Mouse (Mus musculus): Measurements from ENCODE around the gene Pex5. TPM values are rescaled to one million over a fixed set of nuclear protein-coding genes. Genes with fewer than 3 reads are reported as not detected.

The Pex5 gene
- 10 to 100 TPM; 89.5 to 96.9 TPM for total RNA-seq (2021)
- long read RNA-seq, experiment 1, transcript Pex5-201 (16 exons, 3,139 nt) = minor isoform, 65 of 223 reads
- long read RNA-seq, experiment 1, transcript Pex5-202 (15 exons, 3,073 nt) = major isoform, 123 of 223 reads
- long read RNA-seq, experiment 1, partial matches to known transcripts = 16 of 223 reads
- long read RNA-seq, experiment 1, other reads (novel, unspliced or antisense) = 15 of 223 reads
- long read RNA-seq, experiment 2, transcript Pex5-201 (16 exons, 3,139 nt) = minor isoform, 12 of 47 reads
- long read RNA-seq, experiment 2, transcript Pex5-202 (15 exons, 3,073 nt) = major isoform, 27 of 47 reads
- long read RNA-seq, experiment 2, partial matches to known transcripts = 2 of 47 reads
- long read RNA-seq, experiment 2, other reads (novel, unspliced or antisense) = 6 of 47 reads

GRCm38 (mm10) chr6:124414927-124415325 is at the start of gene Pex5:
Gene Pex5 (minus strand): TSS chr6:124415067.
- DNase-seq = peak; percentile 97 to 98

GRCm38 (mm10) chr6:124463881-124464291 is 49.0 kb upstream of the Pex5 start:
- no peak for DNase-seq

- no peak for DNase-seq
Measured at GRCm38 (mm10) chr6:124459388-124459787, 44.5 kb upstream of the Pex5 start.

GRCm38 (mm10) chr6:124458505-124458904 is 43.6 kb upstream of the Pex5 start:
- no peak for DNase-seq

- no peak for DNase-seq
Measured at GRCm38 (mm10) chr6:124457827-124458226, 43.0 kb upstream of the Pex5 start.

- no peak for DNase-seq
Measured at GRCm38 (mm10) chr6:124456243-124456642, 41.4 kb upstream of the Pex5 start.

- DNase-seq = no peak
Measured at GRCm38 (mm10) chr6:124453756-124454155, 38.9 kb upstream of the Pex5 start.

- DNase-seq = no peak
Measured at GRCm38 (mm10) chr6:124451995-124452394, 37.1 kb upstream of the Pex5 start.

GRCm38 (mm10) chr6:124449668-124450383 is 35.0 kb upstream of the Pex5 start:
- no peak for DNase-seq

GRCm38 (mm10) chr6:124448959-124449667 is 34.2 kb upstream of the Pex5 start:
- no peak for DNase-seq

- no peak for DNase-seq
Measured at GRCm38 (mm10) chr6:124448186-124448852, 33.5 kb upstream of the Pex5 start.

- DNase-seq = no peak
Measured at GRCm38 (mm10) chr6:124447356-124447755, 32.5 kb upstream of the Pex5 start.

GRCm38 (mm10) chr6:124446459-124446858 is 31.6 kb upstream of the Pex5 start:
- DNase-seq = peak in 1 of 2 experiments; percentile 40

GRCm38 (mm10) chr6:124446024-124446423 is 31.2 kb upstream of the Pex5 start:
- no peak for DNase-seq

GRCm38 (mm10) chr6:124443338-124443737 is 28.5 kb upstream of the Pex5 start:
- no peak for DNase-seq

- DNase-seq = no peak
Measured at GRCm38 (mm10) chr6:124436245-124436644, 21.4 kb upstream of the Pex5 start.

GRCm38 (mm10) chr6:124435173-124435572 is 20.3 kb upstream of the Pex5 start:
- peak; percentile 43 to 60 for DNase-seq

- peak in 1 of 2 experiments; percentile 37 for DNase-seq
Measured at GRCm38 (mm10) chr6:124433688-124434324, 18.9 kb upstream of the Pex5 start.

GRCm38 (mm10) chr6:124430784-124431495 is 16.1 kb upstream of the Pex5 start:
- no peak for DNase-seq

- no peak for DNase-seq
Measured at GRCm38 (mm10) chr6:124430379-124430778, 15.5 kb upstream of the Pex5 start.

All from adrenal gland, postnatal 36 days (tissue).